Mouse (Mus musculus) ES-CJ7 (cell line): ENCODE results near the gene Bcar1.
A peak's percentile ranks its signal among the peaks of the same experiment; 100 is the strongest.

Experiments
- DNase-seq: peaks from one replicate; pipeline ENCODE4 v3.0.0; 2011; ENCODE audit warnings: low read depth, low spot score

Gene Bcar1

GRCm38 (mm10) chr8:111769764-111770428 lies 26.3 kb upstream of the Bcar1 start:
- peak; percentile 56 for DNase-seq

GRCm38 (mm10) chr8:111769296-111769695 lies 25.7 kb upstream of the Bcar1 start:
- peak; percentile 72 for DNase-seq

- no peak for DNase-seq
These were observed 25.0 kb upstream of the Bcar1 start for GRCm38 (mm10) chr8:111768651-111769050.

GRCm38 (mm10) chr8:111765616-111766015 lies 22.0 kb upstream of the Bcar1 start:
- peak; percentile 96 for DNase-seq

GRCm38 (mm10) chr8:111765096-111765495 lies 21.5 kb upstream of the Bcar1 start:
- DNase-seq, result peak; percentile 77

GRCm38 (mm10) chr8:111760708-111761107 lies 17.1 kb upstream of the Bcar1 start:
- DNase-seq, result no peak

GRCm38 (mm10) chr8:111758817-111759216 lies 15.2 kb upstream of the Bcar1 start:
- DNase-seq, result no peak

GRCm38 (mm10) chr8:111757599-111757998 lies 14.0 kb upstream of the Bcar1 start:
- DNase-seq, result no peak

GRCm38 (mm10) chr8:111754736-111755135 lies 11.1 kb upstream of the Bcar1 start:
- DNase-seq, result no peak

GRCm38 (mm10) chr8:111754088-111754487 lies 10.5 kb upstream of the Bcar1 start:
- no peak for DNase-seq

GRCm38 (mm10) chr8:111748766-111749165 lies 5.2 kb upstream of the Bcar1 start:
- DNase-seq, result peak; percentile 88

- no peak for DNase-seq
These were observed 4.4 kb upstream of the Bcar1 start for GRCm38 (mm10) chr8:111747866-111748649.

GRCm38 (mm10) chr8:111746582-111747465 lies 3.2 kb upstream of the Bcar1 start:
- DNase-seq, result peak; percentile 78

GRCm38 (mm10) chr8:111745591-111746418 lies 2.2 kb upstream of the Bcar1 start:
- DNase-seq, result peak; percentile 64

- DNase-seq, result no peak
These were observed 1.5 kb upstream of the Bcar1 start for GRCm38 (mm10) chr8:111745086-111745485.

- no peak for DNase-seq
These were observed 363 bp downstream of the Bcar1 start for GRCm38 (mm10) chr8:111743101-111743791.

GRCm38 (mm10) chr8:111742261-111743037 lies 1.2 kb downstream of the Bcar1 start:
- DNase-seq, result no peak

GRCm38 (mm10) chr8:111741556-111741955 lies 2.1 kb downstream of the Bcar1 start:
- no peak for DNase-seq

GRCm38 (mm10) chr8:111740994-111741393 lies 2.6 kb downstream of the Bcar1 start:
- no peak for DNase-seq

GRCm38 (mm10) chr8:111740301-111740711 lies 3.3 kb downstream of the Bcar1 start:
- DNase-seq, result no peak
